Mouse (Mus musculus): ENCODE measurements around the gene Mylip. TPM values are rescaled to one million over a fixed set of nuclear protein-coding genes. Genes with fewer than 3 reads are reported as not detected.

Mylip gene
- polyA plus RNA-seq (2014; fragmentation: Nextera tagmentation; extraction: Ambion mirVana): 6.0 and 7.8 TPM in 2 replicates

GRCm38 (mm10) chr13:45389448-45390311, at the start of gene Mylip:
Mylip (plus strand) TSS chr13:45389742.
- Histone ChIP-seq H3K27ac (ENCODE audit: low read depth, low read length) (no peak within 1 kb of the TSS; the same call in 1 of the 2 replicates), H3K36me3 (ENCODE audit: control insufficient read depth, insufficient read depth, low read length) (no peaks in the 10 kb centered on the region), H3K4me3 (ENCODE audit: low read depth, low read length) (peak within 1 kb of the TSS; percentile 75), H3K27me3 (ENCODE audit: control insufficient read depth, insufficient read depth, low read length) (no peaks in the 10 kb centered on the region), H3K9ac (ENCODE audit: low read depth, low read length) (peak within 1 kb of the TSS; percentile 77), H3K4me2 (replicated peaks; ENCODE audit: low read depth, low read length) (peak within 1 kb of the TSS; percentile 85), H3K4me1 (replicated peaks; ENCODE audit: control insufficient read depth, insufficient read depth, low read length) (0 out of 2 replicates have a peak, but pooled peaks cover 2% of the 10 kb centered on the region), H3K9me3 (ENCODE audit: control insufficient read depth, low read length) (no peaks in the 10 kb centered on the region)
- ATAC-seq (ENCODE audit: low FRiP score): peak; percentile 99
- 0% methylated on average over 54 of the region's 81 CpGs for WGBS
- peak; percentile 97 for DNase-seq (ENCODE audit: low spot score)

- no peak overlapping the region for H3K4me2 ChIP-seq (replicated peaks; ENCODE audit: low read depth, low read length)
- no peak overlapping the region for H3K4me3 ChIP-seq (ENCODE audit: low read depth, low read length)
- H3K36me3 ChIP-seq (ENCODE audit: control insufficient read depth, insufficient read depth, low read length): no peaks in the 10 kb centered on the region
- ATAC-seq (ENCODE audit: low FRiP score) (no peak), DNase-seq (ENCODE audit: low spot score) (no peak)
- no peaks in the 10 kb centered on the region for H3K27me3 ChIP-seq (ENCODE audit: control insufficient read depth, insufficient read depth, low read length)
- no peaks in the 10 kb centered on the region; the same call in 1 of the 2 replicates for H3K4me1 ChIP-seq (replicated peaks; ENCODE audit: control insufficient read depth, insufficient read depth, low read length)
- H3K27ac ChIP-seq (ENCODE audit: low read depth, low read length): no peak overlapping the region
- no peaks in the 10 kb centered on the region for H3K9me3 ChIP-seq (ENCODE audit: control insufficient read depth, low read length)
- H3K9ac ChIP-seq (ENCODE audit: low read depth, low read length): no peak overlapping the region
Observed at GRCm38 (mm10) chr13:45341991-45342390, 47.6 kb upstream of the Mylip start.

GRCm38 (mm10) chr13:45343541-45343940, 46.0 kb upstream of the Mylip start:
- Histone ChIP-seq H3K9ac (ENCODE audit: low read depth, low read length) (no peak overlapping the region), H3K27ac (ENCODE audit: low read depth, low read length) (no peak overlapping the region), H3K9me3 (ENCODE audit: control insufficient read depth, low read length) (no peaks in the 10 kb centered on the region), H3K4me2 (replicated peaks; ENCODE audit: low read depth, low read length) (no peak overlapping the region), H3K4me1 (replicated peaks; ENCODE audit: control insufficient read depth, insufficient read depth, low read length) (no peaks in the 10 kb centered on the region; the same call in 1 of the 2 replicates), H3K27me3 (ENCODE audit: control insufficient read depth, insufficient read depth, low read length) (no peaks in the 10 kb centered on the region), H3K36me3 (ENCODE audit: control insufficient read depth, insufficient read depth, low read length) (no peaks in the 10 kb centered on the region), H3K4me3 (ENCODE audit: low read depth, low read length) (no peak overlapping the region)
- no peak for DNase-seq (ENCODE audit: low spot score)
- WGBS: 91% methylated on average over 6 of the region's 6 CpGs
- no peak for ATAC-seq (ENCODE audit: low FRiP score)

- Histone ChIP-seq H3K27me3 (ENCODE audit: control insufficient read depth, insufficient read depth, low read length) (no peaks in the 10 kb centered on the region), H3K4me1 (replicated peaks; ENCODE audit: control insufficient read depth, insufficient read depth, low read length) (no peaks in the 10 kb centered on the region; the same call in 1 of the 2 replicates), H3K4me2 (replicated peaks; ENCODE audit: low read depth, low read length) (no peak overlapping the region), H3K36me3 (ENCODE audit: control insufficient read depth, insufficient read depth, low read length) (no peaks in the 10 kb centered on the region), H3K9me3 (ENCODE audit: control insufficient read depth, low read length) (no peaks in the 10 kb centered on the region), H3K9ac (ENCODE audit: low read depth, low read length) (no peak overlapping the region), H3K4me3 (ENCODE audit: low read depth, low read length) (no peak overlapping the region), H3K27ac (ENCODE audit: low read depth, low read length) (no peak overlapping the region)
- WGBS: 77% methylated on average over 4 of the region's 4 CpGs
- no peak for DNase-seq (ENCODE audit: low spot score)
- no peak for ATAC-seq (ENCODE audit: low FRiP score)
Observed at GRCm38 (mm10) chr13:45343966-45344365, 45.6 kb upstream of the Mylip start.

GRCm38 (mm10) chr13:45345471-45346159, 43.9 kb upstream of the Mylip start:
- Histone ChIP-seq H3K27me3 (ENCODE audit: control insufficient read depth, insufficient read depth, low read length) (no peaks in the 10 kb centered on the region), H3K9me3 (ENCODE audit: control insufficient read depth, low read length) (no peaks in the 10 kb centered on the region), H3K4me3 (ENCODE audit: low read depth, low read length) (no peak overlapping the region), H3K9ac (ENCODE audit: low read depth, low read length) (no peak overlapping the region), H3K36me3 (ENCODE audit: control insufficient read depth, insufficient read depth, low read length) (no peaks in the 10 kb centered on the region), H3K4me2 (replicated peaks; ENCODE audit: low read depth, low read length) (no peak overlapping the region), H3K27ac (ENCODE audit: low read depth, low read length) (no peak overlapping the region), H3K4me1 (replicated peaks; ENCODE audit: control insufficient read depth, insufficient read depth, low read length) (no peaks in the 10 kb centered on the region; the same call in 1 of the 2 replicates)
- 28% methylated on average over 14 of the region's 14 CpGs for WGBS
- ATAC-seq (ENCODE audit: low FRiP score) (no peak), DNase-seq (ENCODE audit: low spot score) (peak; percentile 30)

- Histone ChIP-seq H3K36me3 (ENCODE audit: control insufficient read depth, insufficient read depth, low read length) (no peaks in the 10 kb centered on the region), H3K4me1 (replicated peaks; ENCODE audit: control insufficient read depth, insufficient read depth, low read length) (no peaks in the 10 kb centered on the region), H3K9me3 (ENCODE audit: control insufficient read depth, low read length) (no peaks in the 10 kb centered on the region), H3K9ac (ENCODE audit: low read depth, low read length) (no peak overlapping the region), H3K4me2 (replicated peaks; ENCODE audit: low read depth, low read length) (no peak overlapping the region), H3K4me3 (ENCODE audit: low read depth, low read length) (no peak overlapping the region), H3K27me3 (ENCODE audit: control insufficient read depth, insufficient read depth, low read length) (no peaks in the 10 kb centered on the region), H3K27ac (ENCODE audit: low read depth, low read length) (no peak overlapping the region)
- DNase-seq (ENCODE audit: low spot score): no peak
- ATAC-seq (ENCODE audit: low FRiP score): no peak
- 88% methylated on average over 5 of the region's 5 CpGs for WGBS
Observed at GRCm38 (mm10) chr13:45351483-45351882, 38.1 kb upstream of the Mylip start.

DNA sequence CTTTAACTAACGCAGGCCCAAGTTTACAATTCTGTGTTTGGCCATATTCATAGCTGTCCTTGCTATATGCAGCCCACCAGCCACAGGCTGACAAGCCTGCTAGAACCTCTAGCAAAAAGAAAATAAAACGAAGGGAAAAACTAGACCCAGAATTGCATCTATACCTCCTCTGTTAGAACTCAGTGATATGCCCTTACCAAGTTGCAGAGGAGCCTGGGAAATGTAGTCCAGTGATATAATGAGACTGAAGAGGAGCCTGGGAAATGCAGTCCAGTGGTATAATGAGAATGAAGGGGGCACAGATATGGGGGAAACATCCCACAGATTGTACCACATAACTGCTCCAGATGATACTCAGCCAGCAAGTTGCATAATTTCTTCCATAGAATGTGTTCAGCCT, 34.7 kb upstream of the Mylip start:
- DNase-seq (ENCODE audit: low spot score) (no peak), ATAC-seq (ENCODE audit: low FRiP score) (no peak)
- Histone ChIP-seq H3K36me3 (ENCODE audit: control insufficient read depth, insufficient read depth, low read length) (no peaks in the 10 kb centered on the region), H3K9me3 (ENCODE audit: control insufficient read depth, low read length) (no peaks in the 10 kb centered on the region), H3K4me3 (ENCODE audit: low read depth, low read length) (no peak overlapping the region), H3K27ac (ENCODE audit: low read depth, low read length) (no peak overlapping the region), H3K27me3 (ENCODE audit: control insufficient read depth, insufficient read depth, low read length) (no peaks in the 10 kb centered on the region), H3K4me1 (replicated peaks; ENCODE audit: control insufficient read depth, insufficient read depth, low read length) (no peaks in the 10 kb centered on the region), H3K4me2 (replicated peaks; ENCODE audit: low read depth, low read length) (no peak overlapping the region), H3K9ac (ENCODE audit: low read depth, low read length) (no peak overlapping the region)
- WGBS: 90% methylated on average over 2 of the region's 2 CpGs

GRCm38 (mm10) chr13:45358208-45358607, 31.3 kb upstream of the Mylip start:
- H3K9ac ChIP-seq (ENCODE audit: low read depth, low read length): no peak overlapping the region
- no peaks in the 10 kb centered on the region for H3K27me3 ChIP-seq (ENCODE audit: control insufficient read depth, insufficient read depth, low read length)

More at GRCm38 (mm10) chr13:45358208-45358607, 31.3 kb upstream of the Mylip start:
- no peak for DNase-seq (ENCODE audit: low spot score)
- no peaks in the 10 kb centered on the region for H3K36me3 ChIP-seq (ENCODE audit: control insufficient read depth, insufficient read depth, low read length)
- H3K4me1 ChIP-seq (replicated peaks; ENCODE audit: control insufficient read depth, insufficient read depth, low read length): no peaks in the 10 kb centered on the region
- no peak overlapping the region for H3K4me2 ChIP-seq (replicated peaks; ENCODE audit: low read depth, low read length)
- H3K9me3 ChIP-seq (ENCODE audit: control insufficient read depth, low read length): no peaks in the 10 kb centered on the region
- no peak overlapping the region for H3K4me3 ChIP-seq (ENCODE audit: low read depth, low read length)
- WGBS: 89% methylated on average over 5 of the region's 5 CpGs
- ATAC-seq (ENCODE audit: low FRiP score): no peak
- no peak overlapping the region for H3K27ac ChIP-seq (ENCODE audit: low read depth, low read length)
